Mouse (Mus musculus) thymus, adult 2 months (tissue): ENCODE data around the gene Add1.

ENCODE experiments used
- CTCF ChIP-seq: fragments of 200-500 bp; IDR thresholded peaks from 2 replicates; pipeline ENCODE4 v1.5.1; 2012; ENCODE audit warnings: mild to moderate bottlenecking, control low read depth, low read length, moderate library complexity, borderline replicate concordance; ENCODE audit not compliant: control insufficient read depth, poor library complexity, insufficient read depth; ENCODE audit errors: extremely low read depth
- POLR2A ChIP-seq: fragments of 200-500 bp; IDR thresholded peaks from 2 replicates; pipeline ENCODE4 v1.6.1; 2012; ENCODE audit warnings: mild to moderate bottlenecking, low read length, control low read depth, moderate library complexity; ENCODE audit not compliant: control insufficient read depth, poor library complexity, insufficient read depth; ENCODE audit errors: extremely low read depth

GRCm38 (mm10) chr5:34652961-34653360, 79.5 kb downstream of the Add1 start:
- TF ChIP-seq CTCF (no peak), POLR2A (no peak)
